Mouse (Mus musculus) MEL (cell line): ENCODE data around the gene Eif1b. TPM values are rescaled to one million over a fixed set of nuclear protein-coding genes. Genes with fewer than 3 reads are reported as not detected.

ENCODE experiments used
- DNase-seq: peaks from one replicate; pipeline ENCODE4 v3.0.0; 2011; ENCODE audit warnings: low read depth, low spot score
- H3K27ac ChIP-seq: 2 replicates; pipeline ENCODE4 v1.5.1; 2012; ENCODE audit warnings: low read depth, mild to moderate bottlenecking, control low read depth, low read length, moderate library complexity; ENCODE audit not compliant: control insufficient read depth
- H3K27me3 ChIP-seq, 2 experiments: fragments of 150-350 bp in 1 of 2; sonication (generic) in 1 of 2; 2 replicates each; pipeline ENCODE4 v1.6.1; 2012; ENCODE audit warnings: low read length in 2 of 2, mild to moderate bottlenecking in 2 of 2, improper control_type of control experiment in 1 of 2, moderate library complexity in 1 of 2; ENCODE audit not compliant: insufficient read depth in 2 of 2, control insufficient read depth in 1 of 2
- H3K36me3 ChIP-seq, 2 experiments: 2 replicates each; pipeline ENCODE4 v1.6.1; 2012 to 2014; ENCODE audit warnings: low read length in 2 of 2, improper control_type of control experiment in 1 of 2, inconsistent platforms in 1 of 2, mild to moderate bottlenecking in 1 of 2; ENCODE audit not compliant: insufficient read depth in 2 of 2, control insufficient read depth in 1 of 2
- H3K4me1 ChIP-seq, 2 experiments: fragments of 150-350 bp in 1 of 2; sonication (generic) in 1 of 2; 2 replicates each; pipeline ENCODE4 v1.6.1; 2012; ENCODE audit warnings: low read length in 2 of 2, improper control_type of control experiment in 1 of 2, mild to moderate bottlenecking in 1 of 2; ENCODE audit not compliant: insufficient read depth in 2 of 2, control insufficient read depth in 1 of 2
- H3K4me3 ChIP-seq, 2 experiments: fragments of 150-350 bp in 1 of 2; sonication (generic) in 1 of 2; 2 replicates each; pipeline ENCODE4 v1.5.1; 2012; ENCODE audit warnings: low read depth in 2 of 2, low read length in 2 of 2, mild to moderate bottlenecking in 2 of 2, moderate library complexity in 2 of 2, control low read depth in 1 of 2, improper control_type of control experiment in 1 of 2; ENCODE audit not compliant: control insufficient read depth in 1 of 2, insufficient read depth in 1 of 2
- H3K79me2 ChIP-seq: 2 replicates; pipeline ENCODE4 v1.6.1; 2012; ENCODE audit warnings: mild to moderate bottlenecking, low read length, moderate library complexity; ENCODE audit not compliant: control insufficient read depth, poor library complexity, insufficient read depth
- H3K9ac ChIP-seq: 2 replicates; pipeline ENCODE4 v1.6.1; 2012; ENCODE audit warnings: low read depth, mild to moderate bottlenecking, control low read depth, low read length, moderate library complexity; ENCODE audit not compliant: control insufficient read depth, poor library complexity, severe bottlenecking
- H3K9me3 ChIP-seq: fragments of 150-350 bp; sonication (generic); replicated peaks from 2 replicates; pipeline ENCODE4 v1.6.1; 2012; ENCODE audit warnings: mild to moderate bottlenecking, low read length, improper control_type of control experiment, moderate library complexity; ENCODE audit not compliant: insufficient read depth
- CHD2 ChIP-seq: IDR thresholded peaks from 2 replicates; pipeline ENCODE4 v1.6.1; 2011; ENCODE audit warnings: low read length, improper control_type of control experiment
- CTCF ChIP-seq, 3 experiments: IDR thresholded peaks in 2 of 3; conservative IDR thresholded peaks in 1 of 3; 2 replicates each; pipeline ENCODE4 v1.5.1; 2011 to 2012; ENCODE audit warnings: low read length in 3 of 3, low read depth in 2 of 3, mild to moderate bottlenecking in 2 of 3, improper control_type of control experiment in 1 of 3, inconsistent platforms in 1 of 3, mixed read lengths in 1 of 3, moderate library complexity in 1 of 3; ENCODE audit not compliant: control insufficient read depth in 1 of 3, insufficient read depth in 1 of 3, poor library complexity in 1 of 3, severe bottlenecking in 1 of 3
- E2F4 ChIP-seq: IDR thresholded peaks from 2 replicates; pipeline ENCODE4 v1.6.1; 2011; ENCODE audit warnings: low read depth, low read length, improper control_type of control experiment, borderline replicate concordance
- ELF1 ChIP-seq: IDR thresholded peaks from 2 replicates; pipeline ENCODE4 v1.6.1; 2014; ENCODE audit warnings: low read depth, mild to moderate bottlenecking, inconsistent platforms, low read length, improper control_type of control experiment, moderate library complexity
- EP300 ChIP-seq, 2 experiments: IDR thresholded peaks; 2 replicates each; pipeline ENCODE4 v1.6.1; 2011; ENCODE audit warnings: improper control_type of control experiment in 2 of 2, low read length in 2 of 2, low read depth in 1 of 2, mild to moderate bottlenecking in 1 of 2
- ETS1 ChIP-seq: IDR thresholded peaks from 2 replicates; pipeline ENCODE4 v1.6.1; 2012; ENCODE audit warnings: low read depth, mild to moderate bottlenecking, inconsistent platforms, low read length, improper control_type of control experiment, moderate library complexity
- GABPA ChIP-seq: IDR thresholded peaks from 2 replicates; pipeline ENCODE4 v1.6.1; 2012; ENCODE audit warnings: low read depth, mild to moderate bottlenecking, inconsistent platforms, low read length, improper control_type of control experiment, moderate library complexity
- GATA1 ChIP-seq: IDR thresholded peaks from 2 replicates; pipeline ENCODE4 v1.6.1; 2011; ENCODE audit warnings: low read depth, low read length, improper control_type of control experiment
- HCFC1 ChIP-seq: IDR thresholded peaks from 2 replicates; pipeline ENCODE4 v1.6.1; 2012; ENCODE audit warnings: low read depth, mild to moderate bottlenecking, inconsistent platforms, low read length, improper control_type of control experiment, moderate library complexity
- JUND ChIP-seq: IDR thresholded peaks from 2 replicates; pipeline ENCODE4 v1.6.1; 2011; ENCODE audit warnings: low read depth, mild to moderate bottlenecking, improper control_type of control experiment, low read length
- KAT2A ChIP-seq: conservative IDR thresholded peaks from 2 replicates; pipeline ENCODE4 v1.6.1; 2012; ENCODE audit warnings: low read depth, low read length, improper control_type of control experiment, inconsistent platforms
- MAFK ChIP-seq: IDR thresholded peaks from 2 replicates; pipeline ENCODE4 v1.6.1; 2011; ENCODE audit warnings: low read depth, mild to moderate bottlenecking, low read length, improper control_type of control experiment, borderline replicate concordance
- MAX ChIP-seq: IDR thresholded peaks from 2 replicates; pipeline ENCODE4 v1.6.1; 2011; ENCODE audit warnings: low read length, improper control_type of control experiment
- MEF2A ChIP-seq: IDR thresholded peaks from 2 replicates; pipeline ENCODE4 v1.6.1; 2014; ENCODE audit warnings: low read depth, mild to moderate bottlenecking, inconsistent platforms, low read length, improper control_type of control experiment; ENCODE audit not compliant: poor library complexity, insufficient replicate concordance, severe bottlenecking; ENCODE audit errors: extremely low read depth
- MYB ChIP-seq: IDR thresholded peaks from 2 replicates; pipeline ENCODE4 v1.6.1; 2011; ENCODE audit warnings: mild to moderate bottlenecking, low read depth, low read length, improper control_type of control experiment
- MYC ChIP-seq: IDR thresholded peaks from 2 replicates; pipeline ENCODE4 v1.6.1; 2011; ENCODE audit warnings: low read depth, mild to moderate bottlenecking, low read length, improper control_type of control experiment, moderate library complexity
- NRF1 ChIP-seq: IDR thresholded peaks from 2 replicates; pipeline ENCODE4 v1.6.1; 2014; ENCODE audit warnings: low read depth, mild to moderate bottlenecking, inconsistent platforms, low read length, improper control_type of control experiment, moderate library complexity; ENCODE audit not compliant: poor library complexity, insufficient read depth, severe bottlenecking
- POLR2A ChIP-seq, 2 experiments: IDR thresholded peaks; 2 replicates each; pipeline ENCODE4 v1.6.1; 2011 to 2012; ENCODE audit warnings: low read length in 2 of 2, mild to moderate bottlenecking in 2 of 2, control low read depth in 1 of 2, improper control_type of control experiment in 1 of 2, low read depth in 1 of 2, moderate library complexity in 1 of 2; ENCODE audit not compliant: control insufficient read depth in 1 of 2, insufficient read depth in 1 of 2, poor library complexity in 1 of 2
- POLR2AphosphoS2 ChIP-seq: IDR thresholded peaks from 2 replicates; pipeline ENCODE4 v1.6.1; 2011; ENCODE audit warnings: low read length, improper control_type of control experiment
- RAD21 ChIP-seq: IDR thresholded peaks from 2 replicates; pipeline ENCODE4 v1.6.1; 2011; ENCODE audit warnings: mild to moderate bottlenecking, low read depth, low read length, improper control_type of control experiment
- RCOR1 ChIP-seq: IDR thresholded peaks from 2 replicates; pipeline ENCODE4 v1.6.1; 2012; ENCODE audit warnings: low read depth, mild to moderate bottlenecking, inconsistent platforms, low read length, improper control_type of control experiment
- SMC3 ChIP-seq: IDR thresholded peaks from 2 replicates; pipeline ENCODE4 v1.6.1; 2011; ENCODE audit warnings: low read depth, low read length, improper control_type of control experiment
- TAL1 ChIP-seq: IDR thresholded peaks from 2 replicates; pipeline ENCODE4 v1.6.1; 2012; ENCODE audit warnings: mild to moderate bottlenecking, inconsistent platforms, low read length, moderate library complexity, mixed read lengths
- TCF12 ChIP-seq: IDR thresholded peaks from 2 replicates; pipeline ENCODE4 v1.6.1; 2014; ENCODE audit warnings: low read depth, mild to moderate bottlenecking, inconsistent platforms, low read length, improper control_type of control experiment, moderate library complexity
- UBTF ChIP-seq: IDR thresholded peaks from 2 replicates; pipeline ENCODE4 v1.6.1; 2012; ENCODE audit warnings: low read depth, mild to moderate bottlenecking, inconsistent platforms, low read length, improper control_type of control experiment, moderate library complexity, borderline replicate concordance; ENCODE audit not compliant: insufficient read depth
- USF1 ChIP-seq: IDR thresholded peaks from 2 replicates; pipeline ENCODE4 v1.6.1; 2014; ENCODE audit warnings: low read depth, mild to moderate bottlenecking, inconsistent platforms, low read length, improper control_type of control experiment, moderate library complexity
- USF2 ChIP-seq, 2 experiments: IDR thresholded peaks; 2 replicates each; pipeline ENCODE4 v1.6.1; 2011 to 2012; ENCODE audit warnings: improper control_type of control experiment in 2 of 2, low read length in 2 of 2, borderline replicate concordance in 1 of 2, inconsistent platforms in 1 of 2, low read depth in 1 of 2, mild to moderate bottlenecking in 1 of 2; ENCODE audit not compliant: insufficient read depth in 1 of 2
- ZKSCAN1 ChIP-seq: IDR thresholded peaks from 2 replicates; pipeline ENCODE4 v1.6.1; 2012; ENCODE audit warnings: low read depth, mild to moderate bottlenecking, inconsistent platforms, low read length, improper control_type of control experiment, moderate library complexity
- ZMIZ1 ChIP-seq: IDR thresholded peaks from 2 replicates; pipeline ENCODE4 v1.6.1; 2012; ENCODE audit warnings: low read depth, mild to moderate bottlenecking, inconsistent platforms, low read length, improper control_type of control experiment, moderate library complexity
- ZNF384 ChIP-seq: IDR thresholded peaks from 2 replicates; pipeline ENCODE4 v1.6.1; 2012; ENCODE audit warnings: low read depth, mild to moderate bottlenecking, inconsistent platforms, low read length, improper control_type of control experiment
- polyA plus RNA-seq, 2 experiments: library from polyadenylated mRNA; stranded (reverse) in 1 of 2; unstranded in 1 of 2; fragments of >175 nt in 1 of 2; fragments of >200 nt in 1 of 2; gene quantifications; 2 replicates each; pipeline versions ENCODE4 v1.2.1 to v1.2.4; 2012; ENCODE audit warnings: low replicate concordance in 2 of 2, low read depth in 1 of 2; ENCODE audit not compliant: insufficient read length in 2 of 2, insufficient read depth in 1 of 2, missing spikeins in 1 of 2
- total RNA-seq: library from RNA; depleted of rRNA; stranded (reverse); fragments of 300-350 nt; gene quantifications from 2 replicates; pipeline ENCODE4 v1.2.3, GENCODE M21; 2012

Gene Eif1b
- total and polyA plus RNA-seq, 3 experiments: 54.3 to 110 TPM; not detected in 1

DNA sequence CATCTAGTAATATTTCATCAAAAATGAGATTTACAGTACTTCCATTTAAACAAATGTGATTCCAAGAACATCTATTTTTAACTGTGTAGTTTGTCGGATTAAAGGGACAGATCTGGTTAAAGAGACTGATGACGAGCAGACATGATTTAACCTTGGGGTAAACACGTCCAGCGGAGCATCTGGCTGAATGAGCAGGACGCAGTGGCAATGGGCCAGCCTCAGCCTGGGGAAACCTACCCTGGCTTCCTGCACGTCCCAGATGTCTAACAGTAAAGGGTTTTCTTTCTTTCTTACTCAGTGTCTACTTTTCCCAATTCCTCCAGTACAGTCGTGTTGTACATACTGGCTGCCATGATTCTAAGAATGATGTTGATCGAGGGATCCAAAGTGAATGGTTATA is 5.0 kb upstream of the Eif1b start:
- peaks cover 0 to 10% of the 10 kb centered on the region in 2 experiments; a peak in 2 of 4 replicates for H3K4me1 ChIP-seq
- no peaks in the 10 kb centered on the region for H3K27me3 ChIP-seq
- no peak overlapping the region for H3K27ac ChIP-seq
- no peak overlapping the region for H3K4me3 ChIP-seq
- peaks cover 0 to 5% of the 10 kb centered on the region in 2 experiments; a peak in 2 of 4 replicates for H3K36me3 ChIP-seq
- H3K9ac ChIP-seq: no peak overlapping the region
- no peak for DNase-seq
- no peaks in the 10 kb centered on the region for H3K9me3 ChIP-seq
- TF ChIP-seq CTCF (IDR thresholded peaks at IDR 0.05 in 2 of 3, conservative IDR thresholded peaks at IDR 0.05 in 1 of 3; ENCODE audit: control insufficient read depth in 1 of 3, insufficient read depth in 1 of 3, low read depth in 2 of 3, low read length in 3 of 3, poor library complexity in 1 of 3, severe bottlenecking in 1 of 3) (no peak), NRF1 (no peak), SMC3 (no peak), UBTF (no peak), TCF12 (no peak), ELF1 (no peak), POLR2A (IDR thresholded peaks at IDR 0.05; ENCODE audit: control insufficient read depth in 1 of 2, insufficient read depth in 1 of 2, low read depth in 1 of 2, low read length in 2 of 2, poor library complexity in 1 of 2) (no peak), ZMIZ1 (no peak), MYC (no peak), RCOR1 (no peak), USF2 (IDR thresholded peaks at IDR 0.05; ENCODE audit: borderline replicate concordance in 1 of 2, insufficient read depth in 1 of 2, low read depth in 1 of 2, low read length in 2 of 2) (no peak), CHD2 (no peak), JUND (no peak), KAT2A (no peak), GATA1 (no peak)
- no peaks in the 10 kb centered on the region for H3K79me2 ChIP-seq

DNA sequence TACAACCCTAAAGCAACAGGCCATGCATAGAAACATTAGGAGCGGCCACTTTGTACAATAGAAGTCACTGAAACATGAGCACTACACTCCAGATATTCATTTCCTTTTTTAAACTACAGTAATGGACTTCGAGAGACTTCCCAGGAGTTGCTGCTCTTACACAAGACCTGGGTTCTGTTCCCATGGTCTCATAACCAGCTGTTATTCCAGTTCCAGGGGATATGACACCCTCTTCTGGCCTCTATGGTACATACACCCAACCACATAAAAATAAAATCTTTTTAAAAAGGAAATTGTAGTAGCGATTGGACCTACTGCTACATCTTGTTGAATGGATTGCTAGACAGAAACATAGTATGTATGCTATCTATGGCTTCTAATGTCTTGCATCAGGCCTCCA is 523 bp upstream of the Eif1b start:
- Histone ChIP-seq H3K9me3 (no peaks in the 10 kb centered on the region), H3K79me2 (peaks cover 19% of the 10 kb centered on the region), H3K9ac (no peak overlapping the region), H3K4me1 (peaks cover 0 to 12% of the 10 kb centered on the region in 2 experiments; a peak in 3 of 4 replicates), H3K27me3 (no peaks in the 10 kb centered on the region), H3K4me3 (no peak overlapping the region), H3K27ac (no peak overlapping the region), H3K36me3 (peaks cover 3 to 5% of the 10 kb centered on the region in 2 experiments; a peak in 3 of 4 replicates)
- peak; percentile 54 for DNase-seq
- TF ChIP-seq EP300 (IDR thresholded peaks at IDR 0.05; ENCODE audit: low read depth in 1 of 2, low read length in 2 of 2): no peak
- no peak for TF ChIP-seq MYB
- no peak for TF ChIP-seq USF1
- no peak for TF ChIP-seq ZKSCAN1
- no peak for TF ChIP-seq TAL1
- peak; percentile 17 for TF ChIP-seq RAD21
- TF ChIP-seq CTCF (IDR thresholded peaks at IDR 0.05 in 2 of 3, conservative IDR thresholded peaks at IDR 0.05 in 1 of 3; ENCODE audit: control insufficient read depth in 1 of 3, insufficient read depth in 1 of 3, low read depth in 2 of 3, low read length in 3 of 3, poor library complexity in 1 of 3, severe bottlenecking in 1 of 3): peak in 1 of 3 experiments; percentile 33; a peak in 2 of 6 replicates
- TF ChIP-seq UBTF: no peak
- TF ChIP-seq GABPA: no peak
- TF ChIP-seq HCFC1: no peak
- TF ChIP-seq MAX: no peak
- no peak for TF ChIP-seq ETS1
- no peak for TF ChIP-seq POLR2AphosphoS2
- TF ChIP-seq TCF12: no peak
- TF ChIP-seq USF2 (IDR thresholded peaks at IDR 0.05; ENCODE audit: borderline replicate concordance in 1 of 2, insufficient read depth in 1 of 2, low read depth in 1 of 2, low read length in 2 of 2): no peak
- TF ChIP-seq CHD2: no peak
- no peak for TF ChIP-seq MAFK
- TF ChIP-seq ZNF384: no peak
- TF ChIP-seq MEF2A: no peak
- peak; percentile 33 for TF ChIP-seq SMC3
- no peak for TF ChIP-seq E2F4
- TF ChIP-seq RCOR1: no peak
